Mouse (Mus musculus) thymus, postnatal 25 days (tissue): ENCODE measurements around the gene 2310061I04Rik.
"Not testable (repeated sequence)": the region's sequence is repeated elsewhere in the genome, so short reads cannot be mapped to it uniquely, and the experiment has no call there.

ENCODE experiments used
- DNase-seq: peaks from one replicate; pipeline ENCODE4 v3.0.0; 2022

2310061I04Rik gene

GRCm38 (mm10) chr17:35896781-35897643 lies at the start of gene 2310061I04Rik:
TSS of gene 2310061I04Rik (minus strand) at chr17:35897431.
- DNase-seq, result peak; percentile 95

GRCm38 (mm10) chr17:35939941-35940340 lies 42.7 kb upstream of the 2310061I04Rik start:
- no peak for DNase-seq

- DNase-seq, result no peak
Measured at GRCm38 (mm10) chr17:35939108-35939507, 41.9 kb upstream of the 2310061I04Rik start.

GRCm38 (mm10) chr17:35937700-35938348 lies 40.6 kb upstream of the 2310061I04Rik start:
- peak; percentile 68 for DNase-seq

GRCm38 (mm10) chr17:35935763-35936162 lies 38.5 kb upstream of the 2310061I04Rik start:
- DNase-seq, result not testable (repeated sequence)

- DNase-seq, result no peak
Measured at GRCm38 (mm10) chr17:35932608-35933007, 35.4 kb upstream of the 2310061I04Rik start.

- no peak for DNase-seq
Measured at GRCm38 (mm10) chr17:35930627-35931026, 33.4 kb upstream of the 2310061I04Rik start.

- DNase-seq, result no peak
Measured at GRCm38 (mm10) chr17:35929534-35929933, 32.3 kb upstream of the 2310061I04Rik start.

GRCm38 (mm10) chr17:35927471-35927870 lies 30.2 kb upstream of the 2310061I04Rik start:
- no peak for DNase-seq

- no peak for DNase-seq
Measured at GRCm38 (mm10) chr17:35923281-35923680, 26.1 kb upstream of the 2310061I04Rik start.

GRCm38 (mm10) chr17:35922566-35922965 lies 25.3 kb upstream of the 2310061I04Rik start:
- DNase-seq, result no peak

GRCm38 (mm10) chr17:35921710-35922109 lies 24.5 kb upstream of the 2310061I04Rik start:
- no peak for DNase-seq

- peak; percentile 35 for DNase-seq
Measured at GRCm38 (mm10) chr17:35920862-35921562, 23.8 kb upstream of the 2310061I04Rik start.

- DNase-seq, result no peak
Measured at GRCm38 (mm10) chr17:35920384-35920783, 23.2 kb upstream of the 2310061I04Rik start.

- DNase-seq, result no peak
Measured at GRCm38 (mm10) chr17:35919864-35920301, 22.7 kb upstream of the 2310061I04Rik start.

GRCm38 (mm10) chr17:35919060-35919715 lies 22.0 kb upstream of the 2310061I04Rik start:
- peak; percentile 97 for DNase-seq

- DNase-seq, result peak; percentile 59
Measured at GRCm38 (mm10) chr17:35918276-35919059, 21.2 kb upstream of the 2310061I04Rik start.

GRCm38 (mm10) chr17:35917463-35918251 lies 20.4 kb upstream of the 2310061I04Rik start:
- DNase-seq, result peak; percentile 65

GRCm38 (mm10) chr17:35917143-35917462 lies 19.9 kb upstream of the 2310061I04Rik start:
- no peak for DNase-seq

- DNase-seq, result peak; percentile 98
Measured at GRCm38 (mm10) chr17:35916297-35917142, 19.3 kb upstream of the 2310061I04Rik start, which contains the start of the genes Mrps18b and Ppp1r10. TSS of gene Mrps18b (minus strand) at chr17:35916389. TSS of gene Ppp1r10 (plus strand) at chr17:35916434.
